Mouse (Mus musculus): Measurements from ENCODE around the gene Tlcd1. TPM values are rescaled to one million over a fixed set of nuclear protein-coding genes. Genes with fewer than 3 reads are reported as not detected.

Tlcd1 gene
- polyA plus RNA-seq, 1 experiment from 2014 or later, result 43.4 TPM

GRCm38 (mm10) chr11:78190041-78190440, 13.5 kb downstream of the Tlcd1 start:
- Histone ChIP-seq H3K4me1 (replicated peaks; ENCODE audit: insufficient read depth, low read length) (peaks cover 12% of the 10 kb centered on the region), H3K27me3 (ENCODE audit: insufficient read depth, low read length) (no peaks in the 10 kb centered on the region), H3K36me3 (ENCODE audit: insufficient read depth, low read length) (peaks cover 21% of the 10 kb centered on the region), H3K4me3 (replicated peaks; ENCODE audit: low read depth, low read length) (peak overlapping the region; percentile 78), H3K4me2 (ENCODE audit: low read length) (peak overlapping the region; percentile 82), H3K27ac (peak overlapping the region; percentile 99), H3K9me3 (replicated peaks; ENCODE audit: low read length) (no peaks in the 10 kb centered on the region), H3K9ac (ENCODE audit: low read depth, low read length) (peak overlapping the region; percentile 94)
- no peak for TF ChIP-seq CTCF (IDR thresholded peaks at IDR 0.05; ENCODE audit: low read depth)
- ATAC-seq (replicated peaks; ENCODE audit: low FRiP score, low read depth) (0 out of 2 replicates have a peak, but pooled peaks have one; percentile 17), DNase-seq (ENCODE audit: low spot score) (no peak)
- 44% methylated on average over 6 of the region's 6 CpGs for WGBS

GRCm38 (mm10) chr11:78193113-78193512, 16.6 kb downstream of the Tlcd1 start, which contains the start of gene Proca1:
Gene Proca1 (plus strand): TSS chr11:78193392.
- H3K27ac ChIP-seq, result no peak within 1 kb of the TSS

GRCm38 (mm10) chr11:78194411-78195100, 18.0 kb downstream of the Tlcd1 start:
- peak overlapping the region; percentile 53 for H3K4me3 ChIP-seq (replicated peaks; ENCODE audit: low read depth, low read length)
- peak overlapping the region; percentile 65 for H3K4me2 ChIP-seq (ENCODE audit: low read length)
- peak overlapping the region; percentile 13 for H3K9ac ChIP-seq (ENCODE audit: low read depth, low read length)
- H3K9me3 ChIP-seq (replicated peaks; ENCODE audit: low read length), result no peaks in the 10 kb centered on the region
- no peak for TF ChIP-seq CTCF (IDR thresholded peaks at IDR 0.05; ENCODE audit: low read depth)
- H3K27ac ChIP-seq, result no peak overlapping the region
- DNase-seq (ENCODE audit: low spot score), result peak; percentile 86
- peaks cover 21% of the 10 kb centered on the region for H3K36me3 ChIP-seq (ENCODE audit: insufficient read depth, low read length)
- H3K27me3 ChIP-seq (ENCODE audit: insufficient read depth, low read length), result no peaks in the 10 kb centered on the region
- 2% methylated on average over 30 of the region's 30 CpGs for WGBS
- ATAC-seq (replicated peaks; ENCODE audit: low FRiP score, low read depth), result peak; percentile 73
- peaks cover 11% of the 10 kb centered on the region for H3K4me1 ChIP-seq (replicated peaks; ENCODE audit: insufficient read depth, low read length)

More at GRCm38 (mm10) chr11:78193113-78193512, 16.6 kb downstream of the Tlcd1 start, which contains the start of gene Proca1:
- Histone ChIP-seq H3K4me3 (replicated peaks; ENCODE audit: low read depth, low read length) (peak within 1 kb of the TSS; percentile 53), H3K4me2 (ENCODE audit: low read length) (peak within 1 kb of the TSS; percentile 65), H3K9ac (ENCODE audit: low read depth, low read length) (0 out of 2 replicates have a peak within 1 kb of the TSS, but pooled peaks have one; percentile 13), H3K36me3 (ENCODE audit: insufficient read depth, low read length) (peaks cover 21% of the 10 kb centered on the region), H3K4me1 (replicated peaks; ENCODE audit: insufficient read depth, low read length) (peaks cover 14% of the 10 kb centered on the region), H3K27me3 (ENCODE audit: insufficient read depth, low read length) (no peaks in the 10 kb centered on the region), H3K9me3 (replicated peaks; ENCODE audit: low read length) (no peaks in the 10 kb centered on the region)
- DNase-seq (ENCODE audit: low spot score) (no peak), ATAC-seq (replicated peaks; ENCODE audit: low FRiP score, low read depth) (no peak)
- WGBS, result 78% methylated on average over 1 of the region's 1 CpGs
- no peak for TF ChIP-seq CTCF (IDR thresholded peaks at IDR 0.05; ENCODE audit: low read depth)

GRCm38 (mm10) chr11:78195101-78195863, 18.8 kb downstream of the Tlcd1 start:
- H3K4me2 ChIP-seq (ENCODE audit: low read length), result peak overlapping the region; percentile 65
- peak overlapping the region; percentile 13 for H3K9ac ChIP-seq (ENCODE audit: low read depth, low read length)
- peak overlapping the region; percentile 53 for H3K4me3 ChIP-seq (replicated peaks; ENCODE audit: low read depth, low read length)
- H3K9me3 ChIP-seq (replicated peaks; ENCODE audit: low read length), result no peaks in the 10 kb centered on the region
- 66% methylated on average over 23 of the region's 23 CpGs for WGBS
- no peak overlapping the region for H3K27ac ChIP-seq
- no peaks in the 10 kb centered on the region for H3K27me3 ChIP-seq (ENCODE audit: insufficient read depth, low read length)
- peaks cover 5% of the 10 kb centered on the region for H3K4me1 ChIP-seq (replicated peaks; ENCODE audit: insufficient read depth, low read length)
- no peak for TF ChIP-seq CTCF (IDR thresholded peaks at IDR 0.05; ENCODE audit: low read depth)
- H3K36me3 ChIP-seq (ENCODE audit: insufficient read depth, low read length), result peaks cover 17% of the 10 kb centered on the region
- DNase-seq (ENCODE audit: low spot score) (no peak), ATAC-seq (replicated peaks; ENCODE audit: low FRiP score, low read depth) (no peak)

GRCm38 (mm10) chr11:78202372-78202771, 25.9 kb downstream of the Tlcd1 start:
- 74% methylated on average over 3 of the region's 3 CpGs for WGBS
- Histone ChIP-seq H3K27me3 (ENCODE audit: insufficient read depth, low read length) (no peaks in the 10 kb centered on the region), H3K36me3 (ENCODE audit: insufficient read depth, low read length) (peaks cover 8% of the 10 kb centered on the region), H3K9me3 (replicated peaks; ENCODE audit: low read length) (no peaks in the 10 kb centered on the region), H3K4me2 (ENCODE audit: low read length) (no peak overlapping the region), H3K9ac (ENCODE audit: low read depth, low read length) (no peak overlapping the region), H3K4me1 (replicated peaks; ENCODE audit: insufficient read depth, low read length) (peaks cover 3% of the 10 kb centered on the region; the same call in 1 of the 2 replicates), H3K27ac (no peak overlapping the region), H3K4me3 (replicated peaks; ENCODE audit: low read depth, low read length) (no peak overlapping the region)
- no peak for TF ChIP-seq CTCF (IDR thresholded peaks at IDR 0.05; ENCODE audit: low read depth)
- ATAC-seq (replicated peaks; ENCODE audit: low FRiP score, low read depth) (no peak), DNase-seq (ENCODE audit: low spot score) (no peak)

GRCm38 (mm10) chr11:78204287-78204686, 27.8 kb downstream of the Tlcd1 start:
- H3K4me1 ChIP-seq (replicated peaks; ENCODE audit: insufficient read depth, low read length), result peaks cover 3% of the 10 kb centered on the region; the same call in 1 of the 2 replicates
- no peak for TF ChIP-seq CTCF (IDR thresholded peaks at IDR 0.05; ENCODE audit: low read depth)
- no peak overlapping the region for H3K4me2 ChIP-seq (ENCODE audit: low read length)
- DNase-seq (ENCODE audit: low spot score) (no peak), ATAC-seq (replicated peaks; ENCODE audit: low FRiP score, low read depth) (no peak)
- H3K9me3 ChIP-seq (replicated peaks; ENCODE audit: low read length), result no peaks in the 10 kb centered on the region
- 74% methylated on average over 6 of the region's 6 CpGs for WGBS
- H3K36me3 ChIP-seq (ENCODE audit: insufficient read depth, low read length), result peaks cover 27% of the 10 kb centered on the region
- H3K4me3 ChIP-seq (replicated peaks; ENCODE audit: low read depth, low read length), result no peak overlapping the region
- H3K27ac ChIP-seq, result no peak overlapping the region
- no peak overlapping the region for H3K9ac ChIP-seq (ENCODE audit: low read depth, low read length)
- H3K27me3 ChIP-seq (ENCODE audit: insufficient read depth, low read length), result no peaks in the 10 kb centered on the region

Data from kidney, postnatal 0 days (tissue).